Mouse (Mus musculus) hindbrain, postnatal 0 days (tissue): ENCODE results near the gene Hexb. TPM values are rescaled to one million over a fixed set of nuclear protein-coding genes. Genes with fewer than 3 reads are reported as not detected.

ENCODE experiments used
- ATAC-seq: fragments of 200-750 bp; cut with Nextera tagmentation; 2 replicates; pipeline ENCODE4 v1.8.0; 2017; ENCODE audit warnings: mild to moderate bottlenecking, moderate TSS enrichment, moderate library complexity
- DNase-seq: peaks from one replicate; pipeline ENCODE4 v3.0.0-alpha.2; 2015; ENCODE audit warnings: low spot score
- H3K27ac ChIP-seq: fragments of 300-500 bp; sonication (generic); 2 replicates; pipeline ENCODE4 v1.5.1; 2014; ENCODE audit warnings: mild to moderate bottlenecking
- H3K27me3 ChIP-seq: fragments of 300-500 bp; sonication (generic); 2 replicates; pipeline ENCODE4 v1.6.1; 2014; ENCODE audit warnings: low read length, mixed read lengths; ENCODE audit not compliant: insufficient read depth
- H3K36me3 ChIP-seq: fragments of 300-500 bp; sonication (generic); 2 replicates; pipeline ENCODE4 v1.6.1; 2014; ENCODE audit warnings: low read length, mixed read lengths; ENCODE audit not compliant: insufficient read depth
- H3K4me1 ChIP-seq: fragments of 300-500 bp; sonication (generic); 2 replicates; pipeline ENCODE4 v1.6.1; 2014; ENCODE audit warnings: antibody characterized with exemption, low read length, mixed read lengths; ENCODE audit not compliant: insufficient read depth
- H3K4me2 ChIP-seq: fragments of 300-500 bp; sonication (generic); 2 replicates; pipeline ENCODE4 v1.6.1; 2014; ENCODE audit warnings: low read depth, mild to moderate bottlenecking, low read length, moderate library complexity, mixed read lengths
- H3K4me3 ChIP-seq: fragments of 300-500 bp; sonication (generic); 2 replicates; pipeline ENCODE4 v1.5.1; 2014; ENCODE audit warnings: low read length
- H3K9ac ChIP-seq: fragments of 300-500 bp; sonication (generic); replicated peaks from 2 replicates; pipeline ENCODE4 v1.6.1; 2014; ENCODE audit warnings: mild to moderate bottlenecking, low read length, moderate library complexity, mixed read lengths
- H3K9me3 ChIP-seq: fragments of 300-500 bp; sonication (generic); 2 replicates; pipeline ENCODE4 v1.6.1; 2016; ENCODE audit warnings: low read length, mixed read lengths
- CTCF ChIP-seq: IDR thresholded peaks from 2 replicates; pipeline ENCODE4 v1.5.1; 2016; ENCODE audit warnings: antibody characterized with exemption, control low read depth, low read depth
- WGBS: fragments of 180-500 bp; shearing (Covaris S2); extraction: QIAGEN DNeasy Blood & Tissue Kit; methylation state at CpG from one replicate; pipeline ENCODE4 v1.1.7; 2014; 5-methylcytosine and 5-hydroxymethylcytosine counted together
- polyA plus RNA-seq: library from polyadenylated mRNA; unstranded; fragments of >200 nt; fragmentation: Nextera tagmentation; extraction: Ambion mirVana; gene quantifications from 2 replicates; pipeline ENCODE4 v1.2.1, GENCODE M21; 2015
- total RNA-seq: library from RNA; depleted of rRNA; stranded (reverse); fragments of >200 nt; gene quantifications from 2 replicates; pipeline ENCODE4 v1.2.3, GENCODE M21; 2014

The Hexb gene
- total and polyA plus RNA-seq, 2 experiments from 2014 or later = 65.4 to 66.4 TPM

- no peak overlapping the region for H3K9ac ChIP-seq
- no peaks in the 10 kb centered on the region; the same call in 1 of the 2 replicates for H3K4me1 ChIP-seq
- H3K27me3 ChIP-seq = no peaks in the 10 kb centered on the region
- no peak overlapping the region for H3K4me2 ChIP-seq
- TF ChIP-seq CTCF = no peak
- 73% methylated on average over 7 of the region's 7 CpGs for WGBS
- ATAC-seq (no peak), DNase-seq (no peak)
- no peak overlapping the region for H3K4me3 ChIP-seq
- H3K36me3 ChIP-seq = no peaks in the 10 kb centered on the region
- H3K9me3 ChIP-seq = no peaks in the 10 kb centered on the region
- no peak overlapping the region for H3K27ac ChIP-seq
Measured at GRCm38 (mm10) chr13:97201076-97201475, 2.9 kb upstream of the Hexb start.

GRCm38 (mm10) chr13:97199123-97199522 lies 966 bp upstream of the Hexb start:
- H3K4me1 ChIP-seq = no peaks in the 10 kb centered on the region; the same call in 1 of the 2 replicates
- H3K36me3 ChIP-seq = no peaks in the 10 kb centered on the region
- no peak overlapping the region for H3K27ac ChIP-seq
- H3K27me3 ChIP-seq = no peaks in the 10 kb centered on the region
- no peak for TF ChIP-seq CTCF
- ATAC-seq = no peak
- WGBS = 84% methylated on average over 2 of the region's 2 CpGs
- H3K9me3 ChIP-seq = no peaks in the 10 kb centered on the region
- DNase-seq = no peak
- H3K4me3 ChIP-seq = no peak overlapping the region
- no peak overlapping the region for H3K4me2 ChIP-seq
- no peak overlapping the region for H3K9ac ChIP-seq

GRCm38 (mm10) chr13:97196925-97197218 lies 1.3 kb downstream of the Hexb start:
- H3K27me3 ChIP-seq = no peaks in the 10 kb centered on the region
- DNase-seq = no peak
- ATAC-seq = no peak
- no peak overlapping the region for H3K9ac ChIP-seq
- H3K36me3 ChIP-seq = no peaks in the 10 kb centered on the region
- no peak for TF ChIP-seq CTCF
- no peak overlapping the region for H3K4me3 ChIP-seq
- H3K4me1 ChIP-seq = no peaks in the 10 kb centered on the region; the same call in 1 of the 2 replicates
- no peak overlapping the region for H3K4me2 ChIP-seq
- 74% methylated on average over 2 of the region's 2 CpGs for WGBS
- no peak overlapping the region for H3K27ac ChIP-seq
- no peaks in the 10 kb centered on the region for H3K9me3 ChIP-seq

GRCm38 (mm10) chr13:97196186-97196924 lies 1.8 kb downstream of the Hexb start:
- H3K27me3 ChIP-seq = no peaks in the 10 kb centered on the region
- no peaks in the 10 kb centered on the region; the same call in 1 of the 2 replicates for H3K4me1 ChIP-seq
- WGBS = 56% methylated on average over 12 of the region's 12 CpGs
- no peak overlapping the region for H3K4me3 ChIP-seq
- H3K27ac ChIP-seq = no peak overlapping the region
- ATAC-seq = no peak
- no peaks in the 10 kb centered on the region for H3K9me3 ChIP-seq
- H3K36me3 ChIP-seq = no peaks in the 10 kb centered on the region
- no peak for DNase-seq
- H3K9ac ChIP-seq = no peak overlapping the region
- no peak overlapping the region for H3K4me2 ChIP-seq
- TF ChIP-seq CTCF = no peak

GRCm38 (mm10) chr13:97193420-97193819 lies 4.7 kb downstream of the Hexb start:
- H3K9ac ChIP-seq = no peak overlapping the region
- H3K9me3 ChIP-seq = no peaks in the 10 kb centered on the region
- no peak overlapping the region for H3K27ac ChIP-seq
- peak; percentile 88 for DNase-seq
- H3K4me3 ChIP-seq = no peak overlapping the region
- H3K27me3 ChIP-seq = no peaks in the 10 kb centered on the region
- H3K4me1 ChIP-seq = no peaks in the 10 kb centered on the region; the same call in 1 of the 2 replicates
- 0 out of 2 replicates have a peak, but pooled peaks have one; percentile 41 for ATAC-seq
- TF ChIP-seq CTCF = no peak
- 25% methylated on average over 7 of the region's 7 CpGs for WGBS
- H3K4me2 ChIP-seq = no peak overlapping the region
- peaks cover 3% of the 10 kb centered on the region; the same call in 1 of the 2 replicates for H3K36me3 ChIP-seq

GRCm38 (mm10) chr13:97192649-97193048 lies 5.5 kb downstream of the Hexb start:
- no peaks in the 10 kb centered on the region for H3K9me3 ChIP-seq
- TF ChIP-seq CTCF = no peak
- ATAC-seq = no peak
- no peak overlapping the region for H3K9ac ChIP-seq
- H3K27me3 ChIP-seq = no peaks in the 10 kb centered on the region
- WGBS = 79% methylated on average over 11 of the region's 11 CpGs
- no peak overlapping the region for H3K4me2 ChIP-seq
- H3K36me3 ChIP-seq = peaks cover 5% of the 10 kb centered on the region; the same call in 1 of the 2 replicates
- no peak overlapping the region for H3K27ac ChIP-seq
- no peak for DNase-seq
- no peaks in the 10 kb centered on the region; the same call in 1 of the 2 replicates for H3K4me1 ChIP-seq
- no peak overlapping the region for H3K4me3 ChIP-seq

GRCm38 (mm10) chr13:97187693-97188092 lies 10.5 kb downstream of the Hexb start:
- Histone ChIP-seq H3K9ac (no peak overlapping the region), H3K27me3 (no peaks in the 10 kb centered on the region), H3K36me3 (peaks cover 5% of the 10 kb centered on the region; the same call in 1 of the 2 replicates), H3K4me2 (no peak overlapping the region), H3K27ac (no peak overlapping the region), H3K4me3 (no peak overlapping the region), H3K9me3 (no peaks in the 10 kb centered on the region), H3K4me1 (no peaks in the 10 kb centered on the region)
- ATAC-seq = no peak
- TF ChIP-seq CTCF = no peak
- DNase-seq = no peak
- WGBS = 80% methylated on average over 5 of the region's 5 CpGs
